Mouse (Mus musculus) erythroblast, embryonic 14.5 days (primary cell): Measurements from ENCODE around the gene Man1c1.

Source experiments
- GATA1 ChIP-seq: IDR thresholded peaks from 2 replicates; pipeline ENCODE4 v1.6.1; 2012; ENCODE audit warnings: low read length, inconsistent platforms, mixed read lengths
- TAL1 ChIP-seq: IDR thresholded peaks from 3 replicates; pipeline ENCODE4 v1.6.1; 2012; ENCODE audit warnings: low read length, inconsistent platforms, mixed read lengths

- TF ChIP-seq GATA1 (no peak), TAL1 (no peak)
Observed at GRCm38 (mm10) chr4:134587636-134588197, 116.4 kb downstream of the Man1c1 start.
